Comparison of ENCODE assay signal across 10 mouse cellular contexts in genomic region chr19:60468846-60469245, GRCm38 (mm10). TPM values are rescaled to one million over a fixed set of nuclear protein-coding genes. Genes with fewer than 3 reads are reported as not detected.
DNase-seq lines count a peak whose midpoint lies in the region; ATAC-seq and TF ChIP-seq lines count a peak whose summit lies in the region.
"Had no signal": no experiment of that assay in that cellular context is flagged by ENCODE, and none has a peak within 500 bp of the region (broad histone marks: within the 10 kb centered on the region; RNA-seq: fewer than 3 reads in every experiment).

No protein-coding gene starts in this region.

- peaks cover 59% of the 10 kb centered on the region for H3K27me3 ChIP-seq in forebrain, embryonic 12.5 days
- H3K27me3 ChIP-seq in limb, embryonic 10.5 days (ENCODE audit: low read depth, poor library complexity, severe bottlenecking), result peaks cover 59% of the 10 kb centered on the region
- peaks cover 42% of the 10 kb centered on the region for H3K27me3 ChIP-seq in neural tube, embryonic 12.5 days (replicated peaks)

- peaks cover 23% of the 10 kb centered on the region for H3K4me1 ChIP-seq in forebrain, embryonic 12.5 days
- H3K4me1 ChIP-seq in limb, embryonic 10.5 days, result peaks cover 22% of the 10 kb centered on the region
- peaks cover 18% of the 10 kb centered on the region; the same call in 1 of the 2 replicates for H3K4me1 ChIP-seq in neural tube, embryonic 12.5 days

- DNase-seq in gastrocnemius, adult 2 months, result peak; percentile 18
- no peak for DNase-seq in gastrocnemius, adult 8-10 months (ENCODE audit: low spot score in 2 of 2)
- DNase-seq in NIH3T3 (ENCODE audit: low read depth), result peak; percentile 77
- DNase-seq in limb, embryonic 10.5 days (ENCODE audit: low spot score), result peak; percentile 88
- no peak for DNase-seq in cerebellum, postnatal 4 days (ENCODE audit: low spot score in 2 of 2)
- no peak for DNase-seq in layer of hippocampus, adult 18-20 months (ENCODE audit: low spot score in 2 of 2)

- peak overlapping the region; percentile 67; the same call in 1 of the 2 replicates for H3K4me2 ChIP-seq in forebrain, embryonic 12.5 days
- peak overlapping the region; percentile 67; the same call in 1 of the 2 replicates for H3K4me2 ChIP-seq in neural tube, embryonic 12.5 days (replicated peaks)
- H3K4me2 ChIP-seq: lung, embryonic 15.5 days had no signal

- 2% methylated on average over 10 of the region's 10 CpGs for WGBS in forebrain, embryonic 12.5 days
- 2% methylated on average over 10 of the region's 10 CpGs for WGBS in limb, embryonic 10.5 days
- WGBS in neural tube, embryonic 12.5 days, result 2% methylated on average over 10 of the region's 10 CpGs

- TF ChIP-seq CTCF in gastrocnemius, adult 2 months (IDR thresholded peaks at IDR 0.05), result no peak

- no peak for ATAC-seq in forebrain, embryonic 12.5 days (ENCODE audit: low FRiP score)
- no peak for ATAC-seq in neural tube, embryonic 12.5 days (ENCODE audit: low FRiP score, low read depth)

- H3K4me3 ChIP-seq in gastrocnemius, adult 2 months, result no peak overlapping the region
- 0 out of 2 replicates have a peak overlapping the region, but pooled peaks have one; percentile 11 for H3K4me3 ChIP-seq in forebrain, embryonic 12.5 days (replicated peaks)
- no peak overlapping the region for H3K4me3 ChIP-seq in limb, embryonic 10.5 days
- H3K4me3 ChIP-seq in neural tube, embryonic 12.5 days, result no peak overlapping the region
- H3K4me3 ChIP-seq: erythroblast, embryonic 14.5 days; lung, embryonic 15.5 days had no signal

- no peaks in the 10 kb centered on the region for H3K9me3 ChIP-seq in forebrain, embryonic 12.5 days
- no peaks in the 10 kb centered on the region for H3K9me3 ChIP-seq in limb, embryonic 10.5 days (replicated peaks)
- H3K9me3 ChIP-seq in neural tube, embryonic 12.5 days, result no peaks in the 10 kb centered on the region
- H3K9me3 ChIP-seq: lung, embryonic 15.5 days had no signal

- no peak overlapping the region for H3K27ac ChIP-seq in gastrocnemius, adult 2 months
- no peak overlapping the region for H3K27ac ChIP-seq in forebrain, embryonic 12.5 days
- no peak overlapping the region for H3K27ac ChIP-seq in limb, embryonic 10.5 days
- no peak overlapping the region for H3K27ac ChIP-seq in neural tube, embryonic 12.5 days
- H3K27ac ChIP-seq: lung, embryonic 15.5 days had no signal

- intact Hi-C loops in gastrocnemius, adult 2 months (cut with DNase I), result loop anchor here (10.0 kb wide), 1 partner anchor 136 kb away; no protein-coding TSS in a partner anchor

- H3K9ac ChIP-seq in forebrain, embryonic 12.5 days, result no peak overlapping the region
- H3K9ac ChIP-seq in neural tube, embryonic 12.5 days, result no peak overlapping the region
- H3K9ac ChIP-seq: lung, embryonic 15.5 days had no signal

- no peaks in the 10 kb centered on the region for H3K36me3 ChIP-seq in forebrain, embryonic 12.5 days (replicated peaks)
- no peaks in the 10 kb centered on the region for H3K36me3 ChIP-seq in limb, embryonic 10.5 days
- H3K36me3 ChIP-seq in neural tube, embryonic 12.5 days, result no peaks in the 10 kb centered on the region
- H3K36me3 ChIP-seq: lung, embryonic 15.5 days had no signal

RNA-seq across cellular contexts. Expression of gene Prlhr, which starts 0.7 kb away (rescaled TPM):
- total RNA-seq in gastrocnemius, adult 2 months (2021), result not detected
- total RNA-seq in gastrocnemius, adult 8-10 months (2022), result not detected
- polyA plus RNA-seq in forebrain, embryonic 12.5 days (2016; fragmentation: Nextera tagmentation; extraction: Ambion mirVana), result 0.13 TPM in 1 of 2 replicates, not detected in the other
- not detected in 2 replicates for polyA plus RNA-seq in limb, embryonic 10.5 days (2016; fragmentation: Nextera tagmentation; extraction: Ambion mirVana)
- not detected in 2 replicates for polyA plus RNA-seq in neural tube, embryonic 12.5 days (2016; fragmentation: Nextera tagmentation; extraction: Ambion mirVana)
- total RNA-seq in layer of hippocampus, adult 18-20 months (2021), result under 1 TPM; 0.27 to 0.48 TPM
- polyA plus RNA-seq: erythroblast, embryonic 14.5 days; lung, embryonic 15.5 days had no signal

Comparison
In these comparisons a context has a peak if more than half of its experiments do, and no peak if none do; other contexts are left out.
1. DNase-seq: peak in gastrocnemius, adult 2 months (single experiment), NIH3T3 (single experiment) and limb, embryonic 10.5 days (single experiment); none in gastrocnemius, adult 8-10 months (0 of 2), cerebellum, postnatal 4 days (0 of 2) and layer of hippocampus, adult 18-20 months (0 of 2).